Comparison of ENCODE assay signal across 30 mouse cellular contexts in the genomic region with DNA sequence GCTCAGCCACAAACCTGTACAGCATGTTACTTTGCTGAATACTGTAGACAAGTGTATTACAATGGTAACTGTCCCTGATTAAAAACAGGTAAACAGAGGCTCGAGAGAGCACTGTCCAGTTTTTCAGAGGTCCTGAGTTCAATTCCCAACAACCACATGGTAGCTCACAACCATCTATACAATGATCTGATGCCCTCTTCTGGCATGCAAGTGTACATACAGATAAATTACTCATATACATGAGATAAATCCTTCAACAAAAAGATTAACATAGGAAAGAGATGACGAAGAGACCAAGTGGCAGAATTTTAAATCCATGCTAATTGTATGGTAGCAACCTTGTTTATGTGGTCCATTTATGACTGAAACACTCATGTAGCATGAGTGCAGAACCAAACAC. TPM values are rescaled to one million over a fixed set of nuclear protein-coding genes. Genes with fewer than 3 reads are reported as not detected.
A peak's percentile ranks its signal among the peaks of the same experiment; 100 is the strongest.
DNase-seq lines count a peak whose midpoint lies in the region; ATAC-seq and TF ChIP-seq lines count a peak whose summit lies in the region.
"Had no signal": no experiment of that assay in that cellular context is flagged by ENCODE, and none has a peak within 500 bp of the region (broad histone marks: within the 10 kb centered on the region; RNA-seq: fewer than 3 reads in every experiment).

No protein-coding gene starts in this region.

- 87% methylated on average over 2 of the region's 2 CpGs for WGBS in forebrain, embryonic 13.5 days

- H3K9me3 ChIP-seq in forebrain, embryonic 13.5 days (replicated peaks), result no peaks in the 10 kb centered on the region
- H3K9me3 ChIP-seq: embryonic facial prominence, embryonic 10.5 days; megakaryocyte, embryonic 14.5 days; midbrain, embryonic 13.5 days; neural tube, embryonic 13.5 days; stomach, embryonic 15.5 days had no signal

- no peak overlapping the region for H3K9ac ChIP-seq in forebrain, embryonic 13.5 days
- H3K9ac ChIP-seq: hindbrain, embryonic 14.5 days; midbrain, embryonic 13.5 days; neural tube, embryonic 13.5 days; stomach, embryonic 15.5 days had no signal

- CTCF ChIA-PET in Patski (lab: Charles Lee), result interaction anchor here (1.0 to 1.5 kb wide), 3 partner anchors 9 to 45 kb away, joined by 3 to 7 read pairs (median 4); no protein-coding TSS in a partner anchor

- no peak overlapping the region for H3K27ac ChIP-seq in layer of hippocampus, adult 2 months
- H3K27ac ChIP-seq in forebrain, embryonic 13.5 days, result no peak overlapping the region
- H3K27ac ChIP-seq: embryonic facial prominence, embryonic 10.5 days; hindbrain, embryonic 14.5 days; midbrain, embryonic 13.5 days; neural tube, embryonic 13.5 days; stomach, embryonic 15.5 days had no signal

- POLR2A ChIA-PET in Patski (lab: Charles Lee), result no interaction called here

- DNase-seq in CD4-positive, CD25-positive, alpha-beta regulatory T cell, adult 2 months (ENCODE audit: low read depth, low spot score), result peak; percentile 11
- no peak for DNase-seq in layer of hippocampus, adult 2 months (ENCODE audit: low spot score in 2 of 2)
- DNase-seq in layer of hippocampus, adult 9-11 months, result no peak
- DNase-seq in 3T3-L1 (ENCODE audit: low read depth, low spot score) (peak; percentile 41), Patski (ENCODE audit: low read depth, low spot score) (no peak)
- DNase-seq in cerebellum, adult 9-11 months, result no peak
- DNase-seq: adrenal gland, postnatal 36 days; cerebellum, adult 9-10 months; gastrocnemius, postnatal 25 days; heart, adult 18-20 months; heart, postnatal 36 days; kidney, adult 9 months; kidney, postnatal 36 days; left cerebral cortex, postnatal 4 days; liver; lung, postnatal 36 days; retina, postnatal 1 day; right cerebral cortex, postnatal 4 days; thymus, adult 18-20 months; thymus, postnatal 36 days had no signal

- no peak overlapping the region for H3K4me3 ChIP-seq in layer of hippocampus, adult 2 months
- H3K4me3 ChIP-seq in forebrain, embryonic 13.5 days, result no peak overlapping the region
- H3K4me3 ChIP-seq: embryonic facial prominence, embryonic 10.5 days; megakaryocyte, embryonic 14.5 days; midbrain, embryonic 13.5 days; myocyte; neural tube, embryonic 13.5 days; stomach, embryonic 15.5 days had no signal

- in situ Hi-C loops in Patski (cut with MboI; ENCODE audit: low pct_unique_long_range_greater_than_20kb), result no loop called here

- H3K4me1 ChIP-seq in forebrain, embryonic 13.5 days, result no peaks in the 10 kb centered on the region
- H3K4me1 ChIP-seq: embryonic facial prominence, embryonic 10.5 days; midbrain, embryonic 13.5 days; neural tube, embryonic 13.5 days; stomach, embryonic 15.5 days had no signal

- peaks cover 88% of the 10 kb centered on the region for H3K36me3 ChIP-seq in forebrain, embryonic 13.5 days (ENCODE audit: poor library complexity, severe bottlenecking)

- ATAC-seq in CD4-positive, CD25-positive, alpha-beta regulatory T cell, adult 4 months, result no peak
- ATAC-seq in Patski, result no peak
- no peak for ATAC-seq in forebrain, embryonic 13.5 days
- ATAC-seq: forebrain, embryonic 16.5 days; midbrain, embryonic 13.5 days had no signal

- H3K27me3 ChIP-seq in Patski, result no peaks in the 10 kb centered on the region
- H3K27me3 ChIP-seq in forebrain, embryonic 13.5 days, result no peaks in the 10 kb centered on the region
- H3K27me3 ChIP-seq: megakaryocyte, embryonic 14.5 days; midbrain, embryonic 13.5 days; neural tube, embryonic 13.5 days; stomach, embryonic 15.5 days had no signal

- H3K4me2 ChIP-seq in forebrain, embryonic 13.5 days, result no peak overlapping the region
- H3K4me2 ChIP-seq: hindbrain, embryonic 14.5 days; midbrain, embryonic 13.5 days; neural tube, embryonic 13.5 days; stomach, embryonic 15.5 days had no signal

- peak; percentile 58 for TF ChIP-seq CTCF in layer of hippocampus, adult 2 months (conservative IDR thresholded peaks at IDR 0.05)
- TF ChIP-seq CTCF in Patski (IDR thresholded peaks at IDR 0.05), result peak; percentile 26

RNA-seq across cellular contexts. Expression of a gene that starts 55.7 kb away (rescaled TPM):
- 10 to 100 TPM; 21.7 to 31.7 TPM for polyA plus RNA-seq in CD4-positive, CD25-positive, alpha-beta regulatory T cell, adult 4 months (2017; shearing (Covaris generic))
- 10 to 100 TPM; 90.6 to 92.0 TPM for total RNA-seq in layer of hippocampus, adult 2 months (2021)
- polyA plus RNA-seq in Patski (2021), result 67.9 TPM
- 47.5 and 50.0 TPM in 2 replicates for polyA plus RNA-seq in forebrain, embryonic 13.5 days (2015; fragmentation: Nextera tagmentation; extraction: Ambion mirVana)

RNA-seq across cellular contexts. Expression of a gene that starts 56.5 kb away (rescaled TPM):
- 10 to 100 TPM; 10.9 to 19.7 TPM for polyA plus RNA-seq in CD4-positive, CD25-positive, alpha-beta regulatory T cell, adult 4 months (2017; shearing (Covaris generic))
- 10 to 100 TPM; 43.7 to 44.7 TPM for total RNA-seq in layer of hippocampus, adult 2 months (2021)
- 11.8 TPM for polyA plus RNA-seq in Patski (2021)
- 50.0 and 52.9 TPM in 2 replicates for polyA plus RNA-seq in forebrain, embryonic 13.5 days (2015; fragmentation: Nextera tagmentation; extraction: Ambion mirVana)

Comparison
In these comparisons a context has a peak if more than half of its experiments do, and no peak if none do; other contexts are left out.
1. DNase-seq: peak in CD4-positive, CD25-positive, alpha-beta regulatory T cell, adult 2 months (single experiment) and 3T3-L1 (single experiment); none in layer of hippocampus, adult 2 months (0 of 2), layer of hippocampus, adult 9-11 months (single experiment), Patski (single experiment) and cerebellum, adult 9-11 months (single experiment).